Mouse (Mus musculus): Measurements from ENCODE around the gene Bcl2. TPM values are rescaled to one million over a fixed set of nuclear protein-coding genes. Genes with fewer than 3 reads are reported as not detected.

Gene Bcl2
- polyA plus RNA-seq, 1 experiment from 2014 or later, result 8.8 TPM

DNA sequence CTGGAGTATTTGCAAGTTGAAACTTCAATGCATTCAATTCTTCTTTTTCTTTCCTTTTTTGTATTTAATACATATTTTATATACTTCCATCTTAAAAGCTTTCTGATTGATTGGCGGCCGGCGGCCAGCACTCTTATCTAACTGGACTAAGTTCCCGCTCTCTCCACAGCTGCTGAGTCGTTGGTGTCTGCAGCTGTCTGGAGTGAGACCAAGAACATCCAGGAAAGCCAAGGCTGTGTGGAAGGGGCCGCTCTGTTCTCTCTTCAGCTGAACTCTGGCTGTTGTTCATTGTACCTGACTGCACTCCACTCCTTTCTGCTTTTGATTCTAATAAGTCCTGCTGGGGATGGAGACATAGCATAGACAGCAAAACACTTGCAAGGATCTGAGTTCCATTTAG, 190.3 kb downstream of the Bcl2 start:
- Histone ChIP-seq H3K27me3 (replicated peaks) (no peaks in the 10 kb centered on the region), H3K9me3 (replicated peaks) (no peaks in the 10 kb centered on the region), H3K36me3 (no peaks in the 10 kb centered on the region), H3K4me1 (replicated peaks) (peaks cover 8% of the 10 kb centered on the region; the same call in 1 of the 2 replicates), H3K4me3 (no peak overlapping the region), H3K27ac (ENCODE audit: poor library complexity, severe bottlenecking) (no peak overlapping the region), H3K4me2 (no peak overlapping the region), H3K9ac (no peak overlapping the region)
- no peak; the same call in 1 of the 2 replicates for ATAC-seq (ENCODE audit: insufficient number of reproducible peaks, low FRiP score)
- WGBS, result 49% methylated on average over 6 of the region's 6 CpGs

DNA sequence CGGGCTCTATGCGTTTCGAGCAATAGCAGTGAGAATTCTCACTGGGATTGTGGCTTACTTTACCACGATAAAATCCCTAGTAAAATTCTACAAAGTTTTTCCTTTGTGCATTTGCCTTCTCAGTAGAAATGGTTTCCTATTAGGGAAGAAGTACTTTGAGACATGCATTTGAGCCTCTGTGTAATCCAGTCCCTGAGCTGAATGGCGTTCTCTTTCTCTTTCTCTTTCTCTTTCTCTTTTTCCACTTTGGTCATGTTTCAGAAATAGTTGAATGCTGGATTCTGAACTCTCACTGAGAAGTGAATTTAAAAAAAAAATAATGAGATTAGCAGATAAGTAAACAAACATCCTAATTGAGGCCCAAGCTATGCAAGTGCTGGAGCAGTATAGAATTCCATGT, 191.1 kb downstream of the Bcl2 start:
- H3K4me3 ChIP-seq, result no peak overlapping the region
- no peak overlapping the region for H3K9ac ChIP-seq
- WGBS, result 88% methylated on average over 5 of the region's 5 CpGs
- no peak overlapping the region for H3K4me2 ChIP-seq
- peaks cover 8% of the 10 kb centered on the region; the same call in 1 of the 2 replicates for H3K4me1 ChIP-seq (replicated peaks)
- no peaks in the 10 kb centered on the region for H3K9me3 ChIP-seq (replicated peaks)
- H3K27me3 ChIP-seq (replicated peaks), result no peaks in the 10 kb centered on the region
- no peak overlapping the region for H3K27ac ChIP-seq (ENCODE audit: poor library complexity, severe bottlenecking)
- no peak for ATAC-seq (ENCODE audit: insufficient number of reproducible peaks, low FRiP score)
- no peaks in the 10 kb centered on the region for H3K36me3 ChIP-seq

DNA sequence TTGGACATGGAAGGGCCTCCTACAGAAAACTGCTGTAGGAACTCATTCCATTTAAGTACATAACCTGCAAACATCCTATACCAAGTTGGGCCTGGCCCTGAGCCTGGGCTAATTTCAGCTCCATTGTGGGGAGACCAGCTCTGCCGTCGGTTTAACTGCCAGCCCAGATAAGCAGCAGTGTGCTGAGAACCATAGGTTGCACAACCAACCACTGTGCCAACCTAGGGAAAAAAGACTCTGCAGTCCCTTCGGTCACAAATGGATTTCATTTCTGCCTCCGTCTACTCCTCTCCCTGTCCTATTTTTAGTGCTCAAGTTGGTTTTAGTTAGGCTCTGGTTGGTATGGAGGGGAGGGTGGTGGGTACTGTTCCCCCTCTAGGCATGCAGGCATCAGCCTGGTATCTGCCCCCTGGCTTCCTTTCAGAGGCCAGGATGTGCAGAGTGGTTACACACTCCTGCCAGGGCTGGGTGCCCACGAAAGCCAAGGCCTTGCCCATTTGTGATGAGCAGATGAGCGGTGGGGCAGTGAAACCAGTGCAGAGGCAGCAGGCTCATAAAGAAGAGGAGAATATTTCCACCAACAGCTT, 196.4 kb downstream of the Bcl2 start:
- Histone ChIP-seq H3K27ac (ENCODE audit: poor library complexity, severe bottlenecking) (no peak overlapping the region), H3K9ac (no peak overlapping the region), H3K4me2 (no peak overlapping the region), H3K4me1 (replicated peaks) (peaks cover 5% of the 10 kb centered on the region), H3K27me3 (replicated peaks) (no peaks in the 10 kb centered on the region), H3K4me3 (no peak overlapping the region), H3K9me3 (replicated peaks) (no peaks in the 10 kb centered on the region), H3K36me3 (no peaks in the 10 kb centered on the region)
- 68% methylated on average over 6 of the region's 6 CpGs for WGBS
- ATAC-seq (ENCODE audit: insufficient number of reproducible peaks, low FRiP score), result no peak

DNA sequence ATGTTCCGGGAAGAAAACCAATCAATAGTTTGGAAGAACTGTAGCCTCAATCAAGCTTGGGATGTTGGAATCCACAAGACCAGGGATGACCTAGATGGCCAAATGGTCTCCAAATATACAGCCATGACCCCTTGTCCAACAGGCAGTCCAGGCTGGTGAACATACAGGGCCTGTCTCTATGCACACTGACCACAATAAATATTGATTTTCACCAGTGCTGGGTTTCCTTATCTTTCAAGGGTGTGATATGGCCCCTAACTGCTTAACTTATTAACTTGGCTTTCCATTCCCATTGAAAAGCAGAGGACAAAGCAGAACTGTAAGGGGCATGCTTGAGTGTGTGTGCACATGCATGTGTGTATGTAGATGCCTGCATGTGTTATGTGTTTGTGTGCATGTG, 197.0 kb downstream of the Bcl2 start:
- 90% methylated on average over 1 of the region's 1 CpGs for WGBS
- H3K4me3 ChIP-seq, result no peak overlapping the region
- no peak overlapping the region for H3K4me2 ChIP-seq
- no peak for ATAC-seq (ENCODE audit: insufficient number of reproducible peaks, low FRiP score)
- no peak overlapping the region for H3K9ac ChIP-seq
- H3K27me3 ChIP-seq (replicated peaks), result no peaks in the 10 kb centered on the region
- peaks cover 5% of the 10 kb centered on the region for H3K4me1 ChIP-seq (replicated peaks)
- H3K27ac ChIP-seq (ENCODE audit: poor library complexity, severe bottlenecking), result no peak overlapping the region
- no peaks in the 10 kb centered on the region for H3K36me3 ChIP-seq
- no peaks in the 10 kb centered on the region for H3K9me3 ChIP-seq (replicated peaks)

DNA sequence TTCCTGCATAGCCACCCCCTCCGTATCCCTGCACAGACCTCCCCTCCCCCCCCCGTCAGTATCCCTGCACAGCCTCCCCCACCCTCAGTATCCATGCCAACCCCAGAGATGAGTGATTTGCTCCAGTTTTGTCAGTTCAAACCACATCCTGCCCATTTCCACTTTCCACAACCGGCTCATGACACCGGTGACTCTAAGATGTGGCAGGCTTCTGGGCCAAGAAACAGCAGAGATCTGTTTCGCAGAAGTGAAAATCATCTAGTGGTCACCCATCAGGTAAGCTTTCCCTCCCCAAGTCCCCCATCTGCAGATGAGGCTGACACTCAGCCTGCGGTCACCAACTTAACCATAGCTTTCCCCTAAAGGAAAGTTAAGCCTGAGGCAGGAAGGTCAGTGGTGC, 198.5 kb downstream of the Bcl2 start:
- Histone ChIP-seq H3K27me3 (replicated peaks) (no peaks in the 10 kb centered on the region), H3K4me3 (no peak overlapping the region), H3K4me1 (replicated peaks) (peaks cover 5% of the 10 kb centered on the region), H3K4me2 (no peak overlapping the region), H3K36me3 (no peaks in the 10 kb centered on the region), H3K9ac (no peak overlapping the region), H3K27ac (ENCODE audit: poor library complexity, severe bottlenecking) (no peak overlapping the region), H3K9me3 (replicated peaks) (no peaks in the 10 kb centered on the region)
- WGBS, result 78% methylated on average over 6 of the region's 6 CpGs
- ATAC-seq (ENCODE audit: insufficient number of reproducible peaks, low FRiP score), result no peak

DNA sequence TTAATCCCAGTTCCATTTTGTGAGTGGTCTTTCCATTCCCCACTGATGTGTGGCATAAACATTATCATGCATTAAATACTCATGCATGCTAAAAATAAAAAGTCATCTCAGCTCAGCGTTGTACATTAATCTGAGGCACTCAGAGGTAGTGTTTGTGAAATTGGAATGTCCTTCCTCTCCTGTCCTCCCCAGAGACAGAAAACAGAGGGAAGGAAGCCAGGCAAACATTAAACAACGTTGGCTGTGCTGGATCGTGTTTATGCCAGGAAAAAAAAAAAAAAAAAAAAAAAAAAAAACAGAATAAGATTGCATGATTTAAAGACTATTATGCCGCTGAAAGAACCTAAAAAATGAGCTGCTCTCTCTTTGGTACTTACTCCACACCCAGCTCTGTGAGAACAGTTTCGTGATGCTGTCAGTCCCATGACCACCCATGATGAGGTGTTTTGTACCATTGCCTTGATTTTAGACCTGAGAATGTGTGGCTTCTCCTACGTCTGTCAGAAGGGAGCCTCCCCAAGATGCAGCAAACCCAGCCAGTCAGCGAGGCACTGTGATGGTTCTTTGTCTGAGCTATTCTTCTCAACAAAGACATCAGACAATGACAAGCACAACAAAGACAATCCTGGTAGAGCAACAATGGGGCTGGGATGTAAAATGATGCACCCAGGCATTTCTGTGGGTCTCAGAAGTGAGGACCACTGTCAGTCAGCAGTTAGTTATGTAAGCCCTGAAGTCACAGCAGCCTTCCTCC, 200.0 kb downstream of the Bcl2 start:
- 46% methylated on average over 7 of the region's 7 CpGs for WGBS
- no peak for ATAC-seq (ENCODE audit: insufficient number of reproducible peaks, low FRiP score)
- no peak overlapping the region for H3K27ac ChIP-seq (ENCODE audit: poor library complexity, severe bottlenecking)

DNA sequence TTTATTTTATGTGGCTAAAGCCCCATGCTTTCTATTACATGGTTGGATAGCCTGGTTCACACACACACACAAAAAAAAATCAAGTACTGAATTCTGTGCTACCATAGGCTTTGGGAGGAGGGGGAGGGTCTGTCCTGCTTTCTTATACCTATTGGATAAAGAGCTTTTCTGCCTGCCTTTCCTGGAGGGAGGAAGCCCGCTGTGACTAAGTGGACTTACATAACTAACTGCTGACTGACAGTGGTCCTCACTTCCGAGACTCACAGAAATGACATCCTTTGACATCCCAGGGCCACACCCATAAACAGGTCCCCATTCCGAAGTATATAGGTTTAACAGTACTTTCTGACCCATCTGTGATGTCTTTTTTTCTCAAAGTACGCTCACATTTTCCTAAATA, 200.6 kb downstream of the Bcl2 start:
- no peak for ATAC-seq (ENCODE audit: insufficient number of reproducible peaks, low FRiP score)
- Histone ChIP-seq H3K27ac (ENCODE audit: poor library complexity, severe bottlenecking) (no peak overlapping the region), H3K4me1 (replicated peaks) (peaks cover 5% of the 10 kb centered on the region), H3K4me3 (no peak overlapping the region), H3K4me2 (no peak overlapping the region), H3K9me3 (replicated peaks) (no peaks in the 10 kb centered on the region), H3K36me3 (no peaks in the 10 kb centered on the region), H3K9ac (no peak overlapping the region), H3K27me3 (replicated peaks) (no peaks in the 10 kb centered on the region)
- WGBS, result 75% methylated on average over 4 of the region's 4 CpGs

More for the DNA sequence above, 200.0 kb downstream of the Bcl2 start:
- Histone ChIP-seq H3K9ac (no peak overlapping the region), H3K9me3 (replicated peaks) (no peaks in the 10 kb centered on the region), H3K4me1 (replicated peaks) (peaks cover 5% of the 10 kb centered on the region), H3K36me3 (no peaks in the 10 kb centered on the region), H3K27me3 (replicated peaks) (no peaks in the 10 kb centered on the region), H3K4me3 (no peak overlapping the region), H3K4me2 (no peak overlapping the region)

DNA sequence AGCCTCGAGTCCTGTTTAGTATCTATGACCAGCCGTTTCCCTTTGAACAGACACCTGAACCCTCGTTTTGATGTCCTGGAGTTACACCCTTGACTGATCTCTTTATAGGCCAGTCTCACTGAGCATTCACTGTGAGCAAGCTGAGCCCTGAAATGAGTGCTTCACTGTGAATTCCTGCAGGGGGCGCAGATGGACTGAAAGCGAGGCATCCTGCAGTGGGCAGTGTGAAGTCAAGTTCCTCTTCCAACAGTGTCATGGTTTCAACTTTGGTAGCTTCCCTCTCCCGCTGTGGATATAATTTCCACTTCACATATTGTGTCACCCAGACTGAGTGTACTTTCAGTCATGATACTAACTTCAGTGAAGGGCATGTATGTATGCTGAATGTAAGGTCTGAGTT, 202.5 kb downstream of the Bcl2 start:
- H3K4me2 ChIP-seq, result no peak overlapping the region
- H3K36me3 ChIP-seq, result no peaks in the 10 kb centered on the region
- no peak overlapping the region for H3K4me3 ChIP-seq
- WGBS, result 22% methylated on average over 6 of the region's 6 CpGs
- no peaks in the 10 kb centered on the region for H3K9me3 ChIP-seq (replicated peaks)
- no peaks in the 10 kb centered on the region for H3K27me3 ChIP-seq (replicated peaks)
- no peak for ATAC-seq (ENCODE audit: insufficient number of reproducible peaks, low FRiP score)
- no peak overlapping the region for H3K27ac ChIP-seq (ENCODE audit: poor library complexity, severe bottlenecking)
- peaks cover 5% of the 10 kb centered on the region for H3K4me1 ChIP-seq (replicated peaks)
- no peak overlapping the region for H3K9ac ChIP-seq

DNA sequence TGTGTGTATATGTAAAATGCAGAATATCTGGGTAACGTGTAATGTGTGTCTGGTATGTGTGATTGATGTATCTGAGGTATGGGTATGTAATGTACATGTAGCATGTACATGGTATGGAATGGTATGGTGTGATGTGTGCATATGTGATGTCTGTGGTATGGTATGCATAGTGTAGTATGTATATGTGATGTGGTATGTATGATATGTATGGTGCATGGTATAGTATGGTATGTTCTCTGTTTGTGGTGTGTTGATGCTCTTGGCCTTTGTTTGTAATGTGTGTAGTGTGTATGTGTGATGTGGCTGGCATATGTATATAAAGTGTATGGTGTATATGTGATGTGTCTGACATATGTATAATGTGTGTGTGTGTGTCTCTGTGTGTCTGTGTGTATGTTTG, 206.5 kb downstream of the Bcl2 start:
- no peak overlapping the region for H3K9ac ChIP-seq
- ATAC-seq (ENCODE audit: insufficient number of reproducible peaks, low FRiP score), result no peak

DNA sequence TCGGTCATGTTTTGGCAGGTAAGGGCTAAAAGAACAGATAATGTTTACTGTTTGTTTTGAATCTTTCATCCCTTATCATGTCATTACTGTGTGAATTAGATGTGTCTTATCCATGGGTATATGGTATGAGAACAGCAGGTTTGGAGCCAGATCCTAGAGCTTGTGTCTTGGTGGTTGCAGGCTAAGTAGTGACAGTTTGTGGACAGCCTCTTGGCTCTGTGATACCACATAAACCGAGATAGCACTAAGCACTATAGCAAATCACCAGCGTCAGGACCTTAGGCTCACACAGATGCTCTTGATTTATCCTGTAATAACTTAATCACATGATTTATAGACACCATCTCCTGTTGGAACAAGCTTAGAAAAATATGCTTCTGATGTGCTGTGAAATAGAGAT, 210.2 kb downstream of the Bcl2 start:
- H3K9ac ChIP-seq, result no peak overlapping the region
- no peaks in the 10 kb centered on the region for H3K36me3 ChIP-seq
- H3K4me1 ChIP-seq (replicated peaks), result no peaks in the 10 kb centered on the region; the same call in 1 of the 2 replicates
- no peak overlapping the region for H3K4me3 ChIP-seq
- ATAC-seq (ENCODE audit: insufficient number of reproducible peaks, low FRiP score), result no peak
- H3K27me3 ChIP-seq (replicated peaks), result no peaks in the 10 kb centered on the region
- 80% methylated on average over 3 of the region's 3 CpGs for WGBS
- no peaks in the 10 kb centered on the region for H3K9me3 ChIP-seq (replicated peaks)
- no peak overlapping the region for H3K27ac ChIP-seq (ENCODE audit: poor library complexity, severe bottlenecking)
- no peak overlapping the region for H3K4me2 ChIP-seq

More for the DNA sequence above, 206.5 kb downstream of the Bcl2 start:
- Histone ChIP-seq H3K4me3 (no peak overlapping the region), H3K4me2 (no peak overlapping the region), H3K9me3 (replicated peaks) (no peaks in the 10 kb centered on the region), H3K4me1 (replicated peaks) (no peaks in the 10 kb centered on the region; the same call in 1 of the 2 replicates), H3K27ac (ENCODE audit: poor library complexity, severe bottlenecking) (no peak overlapping the region), H3K36me3 (no peaks in the 10 kb centered on the region), H3K27me3 (replicated peaks) (no peaks in the 10 kb centered on the region)
- WGBS, result 78% methylated on average over 1 of the region's 1 CpGs

DNA sequence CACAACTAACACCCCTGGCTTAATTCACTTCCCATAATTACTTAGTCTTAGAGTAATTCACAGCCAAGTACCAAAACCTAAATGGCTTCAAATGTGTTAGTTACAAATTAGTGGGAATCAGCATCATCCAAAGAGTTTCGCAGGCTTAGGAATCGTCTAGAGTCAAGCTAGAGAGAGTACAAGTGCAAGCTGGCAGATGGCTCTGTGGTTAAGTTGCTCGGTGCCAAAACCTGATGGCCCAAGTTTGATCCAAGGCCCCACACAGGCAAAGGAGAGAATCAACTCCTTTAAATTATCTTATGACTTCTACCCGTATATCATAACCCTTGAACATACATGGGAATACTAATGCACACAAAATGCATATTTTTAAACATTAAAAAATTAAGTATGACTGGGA, 210.7 kb downstream of the Bcl2 start:
- no peak overlapping the region for H3K4me2 ChIP-seq
- no peak overlapping the region for H3K27ac ChIP-seq (ENCODE audit: poor library complexity, severe bottlenecking)
- no peaks in the 10 kb centered on the region for H3K27me3 ChIP-seq (replicated peaks)
- no peak overlapping the region for H3K9ac ChIP-seq
- ATAC-seq (ENCODE audit: insufficient number of reproducible peaks, low FRiP score), result no peak
- no peaks in the 10 kb centered on the region for H3K36me3 ChIP-seq
- H3K9me3 ChIP-seq (replicated peaks), result no peaks in the 10 kb centered on the region
- H3K4me1 ChIP-seq (replicated peaks), result no peaks in the 10 kb centered on the region; the same call in 1 of the 2 replicates
- no peak overlapping the region for H3K4me3 ChIP-seq
- whole genome bisulfite sequencing, result 89% methylated on average over 4 of the region's 4 CpGs
